Mouse (Mus musculus) limb, embryonic 13.5 days (tissue): Measurements from ENCODE around the gene Camta2. TPM values are rescaled to one million over a fixed set of nuclear protein-coding genes. Genes with fewer than 3 reads are reported as not detected.

Experiments
- ATAC-seq: fragments of 200-750 bp; cut with Nextera tagmentation; 2 replicates; pipeline ENCODE4 v1.8.0; 2017; ENCODE audit warnings: low read depth, moderate number of reproducible peaks, moderate TSS enrichment; ENCODE audit not compliant: low FRiP score
- H3K27ac ChIP-seq: fragments of 300-500 bp; sonication (generic); 2 replicates; pipeline ENCODE4 v1.5.1; 2015; ENCODE audit warnings: inconsistent platforms, mild to moderate bottlenecking, moderate library complexity
- H3K27me3 ChIP-seq: fragments of 300-500 bp; sonication (generic); 2 replicates; pipeline ENCODE4 v1.6.1; 2015; ENCODE audit warnings: mild to moderate bottlenecking, inconsistent platforms
- H3K36me3 ChIP-seq: fragments of 300-500 bp; sonication (generic); 2 replicates; pipeline ENCODE4 v1.6.1; 2015; ENCODE audit warnings: inconsistent platforms, mild to moderate bottlenecking, moderate library complexity
- H3K4me1 ChIP-seq: fragments of 300-500 bp; sonication (generic); 2 replicates; pipeline ENCODE4 v1.6.1; 2015; ENCODE audit warnings: inconsistent platforms
- H3K4me2 ChIP-seq: fragments of 300-500 bp; sonication (generic); replicated peaks from 2 replicates; pipeline ENCODE4 v1.6.1; 2015; ENCODE audit warnings: inconsistent platforms, mild to moderate bottlenecking, moderate library complexity
- H3K4me3 ChIP-seq: fragments of 300-500 bp; sonication (generic); 2 replicates; pipeline ENCODE4 v1.5.1; 2015; ENCODE audit warnings: moderate library complexity, mild to moderate bottlenecking, inconsistent platforms
- H3K9ac ChIP-seq: fragments of 300-500 bp; sonication (generic); 2 replicates; pipeline ENCODE4 v1.6.1; 2015; ENCODE audit warnings: mild to moderate bottlenecking, inconsistent platforms
- H3K9me3 ChIP-seq: fragments of 300-500 bp; sonication (generic); 2 replicates; pipeline ENCODE4 v1.6.1; 2016; ENCODE audit warnings: inconsistent platforms
- WGBS: fragments of 180-500 bp; shearing (Covaris S2); methylation state at CpG from one replicate; pipeline ENCODE4 v1.1.7; 2015; 5-methylcytosine and 5-hydroxymethylcytosine counted together
- polyA plus RNA-seq: library from polyadenylated mRNA; unstranded; fragments of >200 nt; fragmentation: Nextera tagmentation; extraction: Ambion mirVana; gene quantifications from 2 replicates; pipeline ENCODE4 v1.2.1, GENCODE M21; 2015

Gene Camta2
- polyA plus RNA-seq, 1 experiment from 2014 or later, result 15.1 TPM

DNA sequence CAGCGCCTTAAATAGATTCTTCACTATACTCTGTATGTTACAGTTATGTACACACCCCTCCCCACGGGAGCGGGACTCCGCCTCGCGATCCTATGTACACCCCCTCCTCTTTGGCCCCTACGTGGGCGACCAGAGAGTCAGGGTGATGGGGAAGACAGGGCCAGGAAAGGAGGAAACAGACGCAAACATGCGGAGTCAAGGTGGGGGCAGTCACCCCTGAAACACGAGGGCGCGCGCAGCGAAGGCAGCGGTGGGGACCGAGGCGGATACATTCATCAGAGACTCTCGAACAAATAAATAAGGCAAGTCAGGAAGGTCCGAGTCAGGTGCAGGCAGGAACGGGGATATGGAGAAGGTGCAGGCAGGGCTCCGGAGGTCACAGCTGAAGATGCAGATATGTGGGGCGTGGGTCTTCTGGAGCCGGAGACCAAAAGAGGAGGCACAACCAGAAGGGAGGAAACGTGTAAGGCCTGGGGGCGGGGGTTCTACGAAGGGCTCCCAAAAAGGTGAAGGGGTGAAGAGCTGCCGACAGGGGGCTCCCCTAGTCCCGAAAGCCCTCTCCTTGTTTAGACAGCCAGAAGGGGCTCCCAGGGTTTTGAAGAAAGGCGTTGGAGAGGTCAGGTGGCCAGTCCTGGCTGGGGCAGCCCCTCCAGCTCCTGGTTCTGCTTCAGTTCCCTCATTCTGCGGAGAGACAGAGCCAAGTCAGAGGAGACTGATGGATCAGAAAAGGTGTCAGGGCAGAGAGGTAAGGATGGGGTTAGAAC lies 18.1 kb downstream of the Camta2 start:
- Histone ChIP-seq H3K9ac (peak overlapping the region; percentile 84), H3K36me3 (peaks cover 59% of the 10 kb centered on the region), H3K4me1 (peaks cover 28% of the 10 kb centered on the region), H3K27me3 (no peaks in the 10 kb centered on the region), H3K9me3 (no peaks in the 10 kb centered on the region), H3K27ac (peak overlapping the region; percentile 98), H3K4me3 (peak overlapping the region; percentile 70), H3K4me2 (peak overlapping the region; percentile 86)
- 1% methylated on average over 31 of the region's 31 CpGs for WGBS
- ATAC-seq, result peak; percentile 32

DNA sequence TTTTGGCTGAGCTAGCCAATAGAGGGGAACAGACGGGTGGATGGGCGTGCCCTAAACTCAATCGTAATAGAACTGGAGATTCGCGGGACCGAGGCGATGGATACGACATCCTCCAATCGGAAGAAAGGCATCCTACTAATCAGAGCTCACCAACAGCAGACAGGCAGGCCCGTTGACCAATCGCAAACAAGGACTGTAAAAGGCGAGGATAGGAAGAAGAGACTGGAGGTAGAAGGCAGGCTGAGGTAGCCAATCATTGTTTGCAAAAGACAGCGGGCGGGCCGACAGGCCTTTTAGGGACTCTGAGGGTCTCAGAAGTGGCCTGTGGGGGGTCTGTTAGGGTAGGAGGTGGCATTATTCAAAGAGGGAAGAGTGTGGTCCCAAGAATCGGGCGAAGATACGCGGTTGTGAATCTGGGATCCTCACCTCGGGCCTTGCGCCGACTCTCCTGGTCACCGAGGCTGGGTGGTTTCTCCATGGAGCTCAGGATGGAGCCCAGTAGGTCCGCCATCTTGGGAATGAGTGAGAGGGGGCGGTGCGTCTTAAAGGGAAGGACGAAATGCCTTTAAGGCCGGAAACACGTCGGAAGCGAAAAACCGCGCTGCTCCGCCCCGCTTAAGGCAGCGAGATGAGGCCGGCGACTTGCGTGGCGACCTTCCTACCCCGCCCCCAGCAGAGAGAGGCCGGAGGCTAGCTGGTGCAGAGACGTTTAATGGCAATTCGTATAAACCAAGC lies 19.0 kb downstream of the Camta2 start, which contains the start of gene Spag7:
Spag7 (minus strand) TSS at position 646 of the 735 bp plus-strand sequence.
- under 1% methylated on average over 44 of the region's 44 CpGs for WGBS
- Histone ChIP-seq H3K27me3 (no peaks in the 10 kb centered on the region), H3K4me2 (peak within 1 kb of the TSS; percentile 86), H3K9me3 (no peaks in the 10 kb centered on the region), H3K4me1 (peaks cover 28% of the 10 kb centered on the region), H3K36me3 (peaks cover 59% of the 10 kb centered on the region), H3K9ac (peak within 1 kb of the TSS; percentile 84), H3K27ac (peak within 1 kb of the TSS; percentile 98), H3K4me3 (peak within 1 kb of the TSS; percentile 70)
- peak; percentile 96 for ATAC-seq

DNA sequence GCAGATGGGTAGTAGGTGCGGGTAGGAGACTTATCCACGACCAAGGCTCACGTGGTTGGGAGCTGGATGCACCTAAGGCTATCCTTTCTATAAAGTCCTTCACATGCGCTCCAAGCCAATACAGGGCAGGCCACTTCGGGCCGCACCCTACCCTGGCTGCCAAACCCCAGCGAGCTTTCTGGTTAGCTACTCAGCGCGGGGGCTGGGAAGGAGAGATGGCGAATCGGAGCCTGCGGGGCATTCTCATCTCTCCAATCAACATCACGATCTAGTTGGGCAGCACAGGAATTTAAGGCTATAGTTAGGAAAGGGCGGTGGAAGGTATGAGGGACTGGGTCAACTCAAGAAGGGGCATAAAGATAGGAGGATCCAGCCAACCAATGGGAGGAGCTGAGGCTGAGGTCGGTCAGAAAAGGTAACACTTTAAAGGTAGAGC lies 19.6 kb downstream of the Camta2 start:
- ATAC-seq, result peak; percentile 52; the same call in 1 of the 2 replicates
- no peaks in the 10 kb centered on the region for H3K9me3 ChIP-seq
- peak overlapping the region; percentile 86 for H3K4me2 ChIP-seq
- peak overlapping the region; percentile 70 for H3K4me3 ChIP-seq
- H3K27me3 ChIP-seq, result no peaks in the 10 kb centered on the region
- WGBS, result under 1% methylated on average over 15 of the region's 15 CpGs
- H3K36me3 ChIP-seq, result peaks cover 60% of the 10 kb centered on the region
- H3K9ac ChIP-seq, result peak overlapping the region; percentile 69
- H3K4me1 ChIP-seq, result peaks cover 28% of the 10 kb centered on the region
- H3K27ac ChIP-seq, result peak overlapping the region; percentile 91

DNA sequence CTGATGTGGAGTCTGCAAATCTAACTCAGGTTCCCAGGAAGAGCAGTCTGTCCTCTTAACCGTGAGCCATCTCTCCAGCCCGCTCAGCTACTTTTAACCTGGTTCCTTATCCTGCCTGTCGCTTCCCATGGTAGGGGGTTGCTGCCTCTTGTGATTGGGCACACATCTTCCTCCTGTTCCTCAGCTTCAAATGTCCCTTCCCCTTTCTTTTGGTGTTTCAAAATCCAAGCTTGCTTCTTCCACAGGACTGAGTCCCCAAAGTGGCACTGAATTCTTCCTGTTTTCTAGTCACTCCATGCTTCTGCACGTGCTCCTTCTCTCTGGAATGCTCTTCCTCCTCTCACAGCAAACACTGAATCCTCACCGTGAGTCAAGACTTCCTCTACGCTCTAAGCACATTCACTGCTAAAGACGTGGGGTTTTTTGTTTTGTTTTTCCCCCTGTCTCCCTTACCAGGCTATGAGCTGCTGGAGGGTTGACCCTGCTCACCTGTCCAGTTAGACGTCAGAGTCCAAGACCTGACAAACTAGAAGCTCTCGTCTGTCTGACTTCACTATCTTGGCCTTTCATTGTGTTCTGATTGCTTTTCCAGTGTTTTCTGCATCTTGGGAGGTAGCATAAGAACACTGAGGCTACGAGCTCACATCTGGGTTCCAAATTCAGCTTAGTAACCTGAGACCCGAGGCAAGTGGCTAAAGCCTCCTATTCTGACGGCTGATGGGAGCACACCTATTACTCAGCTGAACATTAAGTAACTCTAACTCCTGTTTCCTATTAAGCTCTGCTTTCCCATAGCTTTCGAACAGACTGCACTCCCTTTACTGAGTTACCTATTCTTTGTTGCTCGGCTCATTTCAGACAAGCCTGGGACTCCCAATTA lies 20.4 kb downstream of the Camta2 start:
- H3K27me3 ChIP-seq, result no peaks in the 10 kb centered on the region
- peaks cover 64% of the 10 kb centered on the region for H3K36me3 ChIP-seq
- 43% methylated on average over 14 of the region's 14 CpGs for WGBS
- ATAC-seq, result no peak
- peak overlapping the region; percentile 69 for H3K9ac ChIP-seq
- H3K27ac ChIP-seq, result peak overlapping the region; percentile 91
- H3K4me1 ChIP-seq, result peaks cover 28% of the 10 kb centered on the region
- peak overlapping the region; percentile 70 for H3K4me3 ChIP-seq
- H3K9me3 ChIP-seq, result no peaks in the 10 kb centered on the region
- H3K4me2 ChIP-seq, result peak overlapping the region; percentile 86

DNA sequence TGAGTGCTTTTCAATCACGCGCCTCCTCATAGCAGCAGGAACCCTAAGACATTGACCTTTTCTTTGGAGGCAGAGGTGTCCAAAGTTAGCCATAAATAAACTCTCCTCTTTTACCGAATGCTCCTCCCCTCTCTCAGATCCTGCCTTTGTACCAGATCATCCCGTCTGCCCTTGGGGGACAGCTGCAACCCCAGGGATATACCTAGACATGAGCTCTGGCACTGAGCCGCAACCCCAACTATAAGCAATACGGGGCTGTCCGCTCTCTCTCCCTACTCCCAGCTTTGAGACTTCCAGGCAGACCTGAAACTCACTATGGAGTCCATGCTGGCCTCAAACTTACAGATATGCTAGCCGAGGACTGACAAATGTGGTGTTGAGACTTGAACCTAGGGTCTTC lies 21.2 kb downstream of the Camta2 start:
- Histone ChIP-seq H3K27me3 (no peaks in the 10 kb centered on the region), H3K36me3 (peaks cover 64% of the 10 kb centered on the region), H3K27ac (no peak overlapping the region), H3K9ac (no peak overlapping the region; the same call in 1 of the 2 replicates), H3K4me1 (peaks cover 28% of the 10 kb centered on the region), H3K9me3 (no peaks in the 10 kb centered on the region), H3K4me3 (no peak overlapping the region), H3K4me2 (peak overlapping the region; percentile 86; the same call in 1 of the 2 replicates)
- WGBS, result 89% methylated on average over 8 of the region's 8 CpGs
- no peak for ATAC-seq

DNA sequence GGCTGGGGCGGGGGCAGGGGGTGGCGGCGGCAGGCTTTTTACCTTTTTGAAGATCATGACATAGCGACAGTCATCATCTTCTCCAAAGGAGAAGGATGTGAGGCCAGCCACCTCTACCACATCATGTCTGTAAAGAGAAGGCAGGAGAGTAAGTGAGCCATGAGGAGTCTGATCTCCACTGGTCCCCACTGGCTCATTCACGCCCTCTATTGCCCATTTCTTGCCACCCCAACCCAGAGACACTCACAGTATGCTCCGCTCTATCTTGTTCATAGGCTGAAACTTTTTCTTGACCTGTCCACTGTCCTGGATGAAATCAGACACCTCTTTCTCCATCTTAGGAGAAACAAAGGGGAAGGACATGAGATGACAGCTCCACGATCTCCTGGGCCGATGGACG lies 23.2 kb downstream of the Camta2 start:
- H3K9ac ChIP-seq, result no peak overlapping the region
- H3K9me3 ChIP-seq, result no peaks in the 10 kb centered on the region
- H3K4me1 ChIP-seq, result peaks cover 13% of the 10 kb centered on the region
- no peaks in the 10 kb centered on the region for H3K27me3 ChIP-seq
- peaks cover 68% of the 10 kb centered on the region for H3K36me3 ChIP-seq
- 94% methylated on average over 9 of the region's 9 CpGs for WGBS
- no peak overlapping the region for H3K4me2 ChIP-seq
- ATAC-seq, result no peak
- H3K4me3 ChIP-seq, result no peak overlapping the region
- no peak overlapping the region for H3K27ac ChIP-seq

DNA sequence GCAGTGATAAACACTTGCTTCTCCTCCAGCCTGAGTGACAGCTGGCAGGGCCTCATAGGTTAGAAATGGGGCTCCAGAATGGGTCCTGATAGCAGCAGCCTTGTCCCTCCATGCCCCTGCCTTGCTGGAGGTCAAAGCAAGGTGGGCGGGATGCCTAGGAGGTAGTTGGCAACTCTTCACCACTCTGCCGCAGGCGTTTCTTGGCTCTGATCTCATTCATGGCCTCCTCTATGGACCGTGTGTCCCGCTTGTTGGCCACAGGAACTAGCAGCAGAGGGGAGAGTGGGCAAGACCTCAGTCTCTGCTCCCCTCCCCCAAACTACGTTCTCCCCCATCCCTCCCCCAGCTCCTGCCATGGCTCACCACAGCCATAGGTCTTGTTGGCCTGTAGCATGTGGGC lies 23.9 kb downstream of the Camta2 start:
- H3K9me3 ChIP-seq, result no peaks in the 10 kb centered on the region
- no peak overlapping the region for H3K9ac ChIP-seq
- peaks cover 68% of the 10 kb centered on the region for H3K36me3 ChIP-seq
- no peak for ATAC-seq
- H3K4me2 ChIP-seq, result no peak overlapping the region
- peaks cover 14% of the 10 kb centered on the region for H3K4me1 ChIP-seq
- 91% methylated on average over 6 of the region's 6 CpGs for WGBS
- no peak overlapping the region for H3K4me3 ChIP-seq
- H3K27me3 ChIP-seq, result no peaks in the 10 kb centered on the region
- H3K27ac ChIP-seq, result no peak overlapping the region

DNA sequence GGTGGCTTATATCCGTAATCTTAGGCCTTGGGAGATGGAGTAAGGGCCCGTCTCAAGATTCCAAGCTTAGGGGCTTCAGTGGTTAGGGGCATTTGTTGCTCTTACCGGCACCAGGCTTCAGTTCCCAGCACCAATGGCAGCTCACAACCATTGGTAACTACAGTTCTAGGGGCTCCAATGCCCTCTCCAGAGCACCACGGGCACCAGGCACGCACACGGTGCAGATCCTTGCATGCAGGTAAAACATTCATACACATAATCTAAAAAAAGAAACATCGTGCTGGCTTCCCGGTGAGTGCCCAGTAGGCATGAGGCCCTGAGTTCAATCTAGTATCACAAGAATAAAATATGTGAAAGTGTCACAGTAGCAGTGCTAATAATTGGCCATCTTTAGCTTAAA lies 24.8 kb downstream of the Camta2 start:
- 94% methylated on average over 8 of the region's 8 CpGs for WGBS
- H3K36me3 ChIP-seq, result peaks cover 68% of the 10 kb centered on the region
- ATAC-seq, result no peak

DNA sequence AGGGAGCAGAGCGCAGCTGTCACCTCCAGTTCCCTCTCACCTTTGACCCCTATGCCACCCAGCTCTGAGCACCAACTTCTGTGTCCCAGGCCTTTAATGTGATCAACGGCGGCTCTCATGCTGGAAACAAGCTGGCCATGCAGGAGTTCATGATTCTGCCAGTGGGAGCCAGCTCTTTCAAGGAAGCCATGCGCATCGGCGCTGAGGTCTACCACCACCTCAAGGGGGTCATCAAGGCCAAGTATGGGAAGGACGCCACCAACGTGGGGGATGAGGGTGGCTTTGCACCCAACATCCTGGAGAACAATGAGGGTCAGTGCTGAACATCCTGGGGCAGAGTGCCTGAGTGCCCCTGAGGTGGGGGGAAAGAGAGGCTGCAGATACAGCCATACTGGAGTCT lies 27.3 kb downstream of the Camta2 start:
- H3K9ac ChIP-seq, result no peak overlapping the region
- ATAC-seq, result no peak
- no peak overlapping the region for H3K4me2 ChIP-seq
- no peak overlapping the region for H3K4me3 ChIP-seq
- H3K27me3 ChIP-seq, result no peaks in the 10 kb centered on the region
- no peaks in the 10 kb centered on the region for H3K9me3 ChIP-seq
- H3K36me3 ChIP-seq, result peaks cover 52% of the 10 kb centered on the region
- H3K4me1 ChIP-seq, result peaks cover 34% of the 10 kb centered on the region
- H3K27ac ChIP-seq, result no peak overlapping the region
- 91% methylated on average over 8 of the region's 8 CpGs for WGBS

More for the DNA sequence above, 24.8 kb downstream of the Camta2 start:
- Histone ChIP-seq H3K4me1 (peaks cover 23% of the 10 kb centered on the region), H3K27me3 (no peaks in the 10 kb centered on the region), H3K4me2 (no peak overlapping the region), H3K9me3 (no peaks in the 10 kb centered on the region), H3K4me3 (no peak overlapping the region), H3K9ac (no peak overlapping the region), H3K27ac (no peak overlapping the region)

DNA sequence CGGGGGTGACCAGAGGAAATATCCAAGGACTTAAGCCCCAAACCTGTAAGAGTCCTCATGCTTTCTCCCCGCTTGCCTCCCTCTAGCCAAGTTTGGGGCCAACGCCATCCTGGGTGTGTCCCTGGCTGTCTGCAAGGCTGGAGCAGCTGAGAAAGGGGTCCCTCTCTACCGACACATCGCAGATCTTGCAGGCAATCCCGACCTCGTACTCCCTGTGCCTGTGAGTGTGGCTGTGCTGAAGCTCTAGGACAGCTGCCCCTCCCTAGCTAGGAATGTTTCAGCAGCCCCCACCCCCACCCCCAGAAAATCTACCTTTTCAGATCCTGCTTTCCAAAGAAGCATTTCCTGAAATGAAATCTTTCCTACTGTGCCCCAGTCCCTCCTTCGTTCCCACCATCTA lies 29.0 kb downstream of the Camta2 start:
- WGBS, result 63% methylated on average over 8 of the region's 8 CpGs
- Histone ChIP-seq H3K27me3 (no peaks in the 10 kb centered on the region), H3K4me3 (no peak overlapping the region), H3K9me3 (no peaks in the 10 kb centered on the region), H3K9ac (peak overlapping the region; percentile 43; the same call in 1 of the 2 replicates), H3K36me3 (peaks cover 36% of the 10 kb centered on the region), H3K27ac (no peak overlapping the region), H3K4me2 (peak overlapping the region; percentile 97; the same call in 1 of the 2 replicates), H3K4me1 (peaks cover 34% of the 10 kb centered on the region)
- ATAC-seq, result no peak

DNA sequence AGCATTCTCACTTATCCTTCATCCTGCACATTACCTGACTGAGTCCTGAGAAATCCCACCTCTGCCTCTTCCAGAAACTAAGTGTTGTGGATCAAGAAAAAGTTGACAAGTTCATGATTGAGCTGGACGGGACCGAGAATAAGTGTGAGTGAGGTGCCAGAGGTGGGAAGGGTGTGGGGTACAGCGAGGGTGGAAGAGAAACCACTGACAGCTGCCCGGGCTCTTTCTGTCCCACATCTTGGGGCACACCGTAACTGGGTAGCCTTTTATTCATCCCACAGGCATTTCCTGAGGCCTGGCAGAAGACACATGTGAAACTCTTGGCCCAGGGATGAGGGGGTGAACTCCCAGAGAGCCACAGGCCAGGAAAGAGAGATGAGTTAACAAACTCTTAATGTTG lies 29.4 kb downstream of the Camta2 start:
- 69% methylated on average over 5 of the region's 5 CpGs for WGBS

More for the DNA sequence above, 29.4 kb downstream of the Camta2 start:
- H3K27ac ChIP-seq, result no peak overlapping the region
- ATAC-seq, result no peak
- H3K4me1 ChIP-seq, result peaks cover 34% of the 10 kb centered on the region
- no peaks in the 10 kb centered on the region for H3K27me3 ChIP-seq
- 0 out of 2 replicates have a peak overlapping the region, but pooled peaks have one; percentile 2 for H3K4me3 ChIP-seq
- H3K9ac ChIP-seq, result peak overlapping the region; percentile 53
- peak overlapping the region; percentile 97; the same call in 1 of the 2 replicates for H3K4me2 ChIP-seq
- H3K36me3 ChIP-seq, result peaks cover 32% of the 10 kb centered on the region
- no peaks in the 10 kb centered on the region for H3K9me3 ChIP-seq
